Mouse (Mus musculus) embryo, embryonic 10 days (tissue): ENCODE measurements around the gene Gpm6b.

Experiments
- DNase-seq: peaks from one replicate; pipeline ENCODE4 v3.0.0-alpha.2; 2015; ENCODE audit warnings: low spot score

Gpm6b gene

GRCm38 (mm10) chrX:166238831-166239460, at the start of gene Gpm6b:
Gene Gpm6b, plus strand, starts transcription at chrX:166238911.
- DNase-seq = peak; percentile 38

DNA sequence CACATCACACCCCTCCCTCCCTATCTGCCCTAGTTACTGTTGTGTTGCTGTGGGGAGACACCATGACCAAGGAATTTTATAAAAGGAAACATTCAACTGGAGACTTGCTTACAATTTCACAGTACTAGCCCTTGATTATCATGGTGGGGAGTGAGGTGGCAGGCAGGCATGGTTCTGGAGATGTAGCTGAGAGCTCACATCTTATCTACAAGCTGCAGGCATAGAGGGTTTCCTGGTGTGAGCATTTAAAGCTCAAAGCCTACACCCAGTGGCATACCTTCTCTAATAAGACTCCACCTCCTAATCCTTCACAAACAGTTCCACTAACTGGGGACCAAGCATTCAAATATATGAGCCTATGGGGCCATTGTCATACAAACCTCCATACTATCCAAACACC, 42.4 kb upstream of the Gpm6b start:
- DNase-seq = no peak

DNA sequence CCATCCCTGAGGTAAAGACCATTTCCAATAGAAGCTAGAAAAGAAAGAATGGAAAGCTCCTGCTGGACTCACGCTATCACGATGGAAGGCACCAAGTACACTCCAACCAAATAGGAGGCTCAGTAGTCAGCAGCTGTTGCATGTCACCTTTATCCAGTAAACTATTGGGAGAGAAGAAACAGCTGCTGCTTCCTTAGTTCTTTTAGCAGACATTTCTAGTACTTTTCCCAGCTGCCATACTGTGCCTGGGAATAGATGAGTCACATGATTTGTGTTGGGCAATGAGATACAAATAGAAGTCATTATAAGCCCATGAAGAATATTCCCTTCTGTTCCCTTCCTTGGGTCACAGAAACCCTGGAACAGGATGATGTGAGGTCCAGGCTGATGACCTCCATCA, 40.4 kb upstream of the Gpm6b start:
- DNase-seq = no peak

DNA sequence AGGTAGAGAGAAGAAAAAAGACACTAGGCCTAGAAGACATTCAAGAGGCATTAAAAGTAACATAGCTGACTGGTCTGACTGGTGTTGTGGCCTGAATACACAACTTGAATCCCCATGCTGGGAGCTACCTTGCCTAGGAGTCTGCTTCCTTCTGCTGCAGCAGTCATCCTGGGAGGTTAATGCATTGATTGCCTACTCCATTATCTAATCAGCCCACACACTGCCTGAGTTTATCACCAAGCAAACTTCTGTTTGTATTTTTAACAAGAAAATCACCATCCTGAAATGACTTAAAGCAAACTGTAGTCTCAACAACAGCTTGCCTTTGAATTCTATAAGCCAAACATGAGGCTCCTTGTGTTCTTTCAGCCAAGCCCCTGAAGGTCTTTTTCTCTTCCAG, 38.9 kb upstream of the Gpm6b start:
- no peak for DNase-seq

DNA sequence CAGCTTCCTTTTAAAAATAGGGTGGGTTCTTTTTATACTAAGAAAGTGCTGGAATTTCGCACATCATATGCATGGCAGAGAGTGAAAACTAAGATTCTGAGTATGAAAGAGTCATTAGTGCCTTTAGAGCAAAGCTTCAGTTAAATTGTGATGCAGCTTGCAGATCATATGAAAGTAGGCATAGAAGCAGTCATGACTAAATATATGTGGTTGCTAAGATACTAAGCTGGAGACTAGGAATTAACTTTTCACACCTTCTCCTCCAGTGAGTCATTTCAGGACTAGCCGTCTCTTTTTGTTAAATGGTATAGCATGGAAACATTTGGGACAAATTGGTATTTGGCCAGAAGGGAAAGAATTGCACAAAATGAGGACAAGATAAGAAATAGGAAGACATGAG, 24.1 kb upstream of the Gpm6b start:
- no peak for DNase-seq

DNA sequence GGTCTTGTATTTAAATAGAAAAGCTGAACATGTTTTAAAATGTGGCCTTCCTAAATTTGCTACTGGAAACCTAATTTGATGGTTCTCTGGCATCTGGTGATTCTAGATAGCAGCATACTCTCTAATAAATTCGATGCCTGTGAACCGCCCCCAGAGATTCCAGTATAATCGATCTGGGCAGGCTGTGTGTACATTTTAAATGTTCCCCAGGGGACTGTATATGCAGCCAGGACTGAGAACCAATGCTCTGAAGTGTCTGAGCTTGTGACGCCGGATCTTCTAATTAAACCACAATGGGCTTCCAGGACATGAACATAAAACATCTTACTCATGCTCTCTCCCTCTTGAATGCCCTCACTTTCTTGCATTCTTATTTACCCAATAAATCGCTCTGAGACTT, 22.5 kb upstream of the Gpm6b start:
- DNase-seq = no peak

- no peak for DNase-seq
Observed at GRCm38 (mm10) chrX:166216720-166217119, 22.0 kb upstream of the Gpm6b start.

GRCm38 (mm10) chrX:166219331-166219730, 19.4 kb upstream of the Gpm6b start:
- DNase-seq = no peak

GRCm38 (mm10) chrX:166226856-166227255, 11.9 kb upstream of the Gpm6b start:
- no peak for DNase-seq

DNA sequence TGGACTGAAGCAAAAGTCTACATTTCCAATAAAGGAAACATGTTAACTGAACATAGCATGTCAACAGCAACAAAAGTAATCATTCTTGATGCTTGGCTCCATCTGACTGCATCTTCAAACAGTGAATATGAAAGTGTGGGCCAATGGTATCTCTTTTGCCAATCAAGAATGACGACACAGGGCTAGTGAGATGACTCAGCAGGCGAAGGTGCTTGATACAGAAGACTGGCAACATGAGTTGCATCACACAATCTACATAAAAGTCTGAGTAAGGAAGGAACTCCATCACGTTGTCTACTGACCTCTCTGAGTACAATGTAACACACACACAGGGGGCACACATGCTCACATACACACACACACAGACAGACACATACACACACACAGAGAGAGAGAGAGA, 9.0 kb upstream of the Gpm6b start:
- no peak for DNase-seq

GRCm38 (mm10) chrX:166230515-166231267, 8.0 kb upstream of the Gpm6b start:
- no peak for DNase-seq

- no peak for DNase-seq
Observed at GRCm38 (mm10) chrX:166236131-166236530, 2.6 kb upstream of the Gpm6b start.

DNA sequence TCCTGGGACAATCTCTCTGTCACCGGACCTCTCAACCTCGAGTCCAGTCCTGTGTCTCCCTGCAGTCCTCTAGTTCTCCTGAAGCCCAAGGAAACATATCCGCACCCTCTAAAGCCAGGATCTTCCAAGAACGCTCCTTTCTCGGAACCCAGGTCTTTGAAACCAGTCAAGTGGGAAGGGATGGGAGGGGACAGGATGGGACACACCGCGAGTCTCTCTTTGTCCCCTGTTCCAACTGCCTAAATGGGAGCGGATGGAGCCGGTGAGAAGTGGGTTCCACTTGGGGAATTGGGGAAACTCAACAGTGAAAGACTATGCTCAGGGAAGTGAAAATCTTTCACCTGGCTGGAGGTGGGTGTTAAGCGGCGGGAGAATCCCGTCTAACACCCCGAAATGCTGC, 809 bp downstream of the Gpm6b start:
- DNase-seq = no peak

GRCm38 (mm10) chrX:166240751-166241150, 2.0 kb downstream of the Gpm6b start:
- DNase-seq = no peak

DNA sequence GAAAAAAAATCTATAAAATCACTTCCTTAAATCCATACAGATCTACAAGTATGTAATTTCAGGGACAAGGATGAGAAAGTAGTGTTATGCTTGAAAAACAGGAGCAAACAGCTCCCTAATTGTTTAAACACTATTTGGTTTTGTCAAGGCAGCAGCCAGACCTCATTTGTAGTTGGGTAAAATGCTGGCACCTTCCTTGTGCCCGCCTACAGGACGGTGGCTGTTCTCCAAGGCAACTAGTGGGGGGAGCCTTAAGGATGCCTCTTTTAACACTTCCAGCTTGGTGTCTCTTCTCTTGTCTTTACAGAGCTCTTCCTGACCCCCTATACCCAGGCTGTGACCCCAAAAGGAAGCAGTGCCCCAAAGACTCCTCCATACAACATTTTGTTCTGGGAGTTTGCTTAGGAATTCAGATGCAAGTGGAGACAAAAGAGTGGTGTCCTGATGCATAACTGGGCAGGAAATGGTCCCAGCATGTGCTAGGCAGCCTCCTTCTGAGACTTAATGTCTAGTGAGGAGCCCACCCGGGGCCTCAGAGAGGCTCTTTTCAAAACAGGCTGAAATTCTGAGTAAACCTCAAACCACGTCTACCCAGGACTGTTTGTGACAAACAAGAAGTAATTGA, 4.7 kb downstream of the Gpm6b start:
- DNase-seq = no peak

DNA sequence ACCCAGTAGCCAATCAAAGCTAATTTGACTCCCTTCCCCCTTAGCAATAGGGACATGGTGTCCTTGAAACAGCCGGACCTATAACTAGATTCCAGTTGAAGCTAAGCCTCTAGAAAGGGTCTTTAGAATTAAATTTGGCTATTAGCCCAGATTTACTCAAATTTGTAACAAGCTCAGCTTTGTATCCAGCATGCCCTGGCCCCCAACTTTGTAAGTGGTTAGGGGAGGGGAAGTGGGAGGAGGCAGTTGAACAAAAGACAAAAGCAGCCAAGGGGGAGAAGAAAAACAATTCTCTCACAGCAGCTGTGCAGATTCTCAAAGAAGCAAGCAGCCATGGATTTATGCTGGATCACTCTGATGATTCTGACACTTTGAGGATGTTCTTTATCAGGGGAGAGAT, 32.8 kb downstream of the Gpm6b start:
- no peak for DNase-seq

DNA sequence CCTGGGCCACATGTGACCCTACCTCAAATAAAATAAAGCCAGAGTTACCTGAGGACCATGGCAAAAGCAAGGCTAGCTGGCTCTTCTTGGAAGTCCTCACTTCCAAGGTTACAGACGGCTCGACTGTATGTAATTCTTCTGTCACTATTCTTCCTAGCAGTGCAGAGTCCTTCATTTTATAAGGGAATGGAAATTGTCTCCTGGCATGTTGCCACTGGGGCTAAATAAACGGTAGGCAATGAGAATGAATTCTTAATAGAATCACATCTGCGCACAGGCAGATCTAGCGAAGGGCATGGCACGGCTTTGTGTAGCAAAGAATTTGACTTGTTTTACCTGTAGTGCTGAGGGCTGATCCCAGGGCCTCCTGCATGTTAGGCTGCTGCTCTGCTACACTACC, 33.9 kb downstream of the Gpm6b start:
- no peak for DNase-seq

DNA sequence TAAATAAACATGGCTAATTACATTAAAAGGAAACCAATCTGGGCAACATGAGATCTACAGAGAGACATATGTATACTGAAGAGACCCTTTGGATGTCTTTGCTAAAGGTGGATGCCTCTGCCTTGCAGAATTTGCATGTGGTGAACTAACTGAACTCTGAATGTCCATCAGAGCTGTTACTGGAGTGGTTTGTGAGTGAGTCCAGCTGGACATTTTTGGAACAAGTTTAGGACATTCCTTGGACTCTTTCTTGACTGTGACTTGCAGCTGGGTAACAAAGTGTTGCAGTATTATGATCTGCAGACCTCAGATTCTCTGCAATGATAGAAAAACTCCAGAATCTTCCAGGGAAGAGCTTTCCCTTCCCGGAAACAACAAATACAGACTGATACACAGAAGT, 41.1 kb downstream of the Gpm6b start:
- no peak for DNase-seq

GRCm38 (mm10) chrX:166286760-166287483, 48.2 kb downstream of the Gpm6b start:
- DNase-seq = no peak

GRCm38 (mm10) chrX:166291266-166291665, 52.6 kb downstream of the Gpm6b start:
- no peak for DNase-seq

- DNase-seq = no peak
Observed at GRCm38 (mm10) chrX:166293465-166293864, 54.8 kb downstream of the Gpm6b start.

DNA sequence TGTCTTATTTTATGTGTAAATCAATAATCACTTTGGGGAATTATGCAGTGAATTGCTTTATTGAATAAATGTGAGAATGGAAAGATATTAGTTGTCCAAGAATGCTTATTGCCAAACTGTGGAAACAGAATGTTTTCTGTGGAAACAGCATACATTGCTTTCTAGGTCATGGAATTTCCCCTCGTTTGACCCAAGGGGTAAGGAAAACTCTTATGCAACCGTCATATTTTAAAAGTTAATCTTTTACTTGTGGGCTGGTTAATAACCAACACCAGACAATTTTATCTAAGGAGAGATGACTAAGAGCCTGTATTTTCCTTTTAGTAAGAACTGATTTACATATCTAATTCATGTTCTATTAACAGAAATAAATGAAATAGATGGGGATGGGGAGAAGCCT, 64.1 kb downstream of the Gpm6b start:
- no peak for DNase-seq

- DNase-seq = no peak
Observed at GRCm38 (mm10) chrX:166304355-166304754, 65.6 kb downstream of the Gpm6b start.
